ENCODE assay signal across 37 mouse cellular contexts in the genomic region with DNA sequence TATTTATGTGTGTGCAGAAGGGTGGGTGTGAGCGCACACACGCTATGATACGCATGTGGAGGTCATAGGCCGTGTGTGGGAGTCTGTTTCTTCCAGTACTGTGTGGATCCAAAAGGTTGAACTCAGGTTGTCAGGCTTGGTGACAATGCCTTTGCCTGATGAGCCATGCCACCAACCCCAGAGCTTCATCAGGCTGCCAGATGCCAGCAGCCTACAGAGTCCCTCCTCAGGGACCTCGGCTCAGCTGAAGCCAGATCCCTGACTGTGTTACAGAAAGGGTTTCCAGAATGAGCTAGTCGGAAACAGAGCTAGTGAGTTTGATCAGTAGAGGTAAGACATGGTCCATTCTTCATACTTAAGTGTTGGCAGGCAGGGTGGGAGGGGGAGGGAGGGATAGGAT. TPM values are rescaled to one million over a fixed set of nuclear protein-coding genes. Genes with fewer than 3 reads are reported as not detected.
A peak's percentile ranks its signal among the peaks of the same experiment; 100 is the strongest.
DNase-seq lines count a peak whose midpoint lies in the region; ATAC-seq and TF ChIP-seq lines count a peak whose summit lies in the region.
"Had no signal": no experiment of that assay in that cellular context is flagged by ENCODE, and none has a peak within 500 bp of the region (broad histone marks: within the 10 kb centered on the region; RNA-seq: fewer than 3 reads in every experiment).

No protein-coding gene starts in this region.

- peaks cover 16% of the 10 kb centered on the region for H3K4me1 ChIP-seq in hindbrain, embryonic 13.5 days (replicated peaks)
- no peaks in the 10 kb centered on the region for H3K4me1 ChIP-seq in hindbrain, embryonic 12.5 days
- H3K4me1 ChIP-seq: embryonic facial prominence, embryonic 15.5 days; forebrain, embryonic 13.5 days; heart, embryonic 13.5 days; intestine, embryonic 15.5 days; limb, embryonic 12.5 days; liver, embryonic 15.5 days; stomach, embryonic 15.5 days had no signal

- H3K9me3 ChIP-seq in hindbrain, embryonic 13.5 days: no peaks in the 10 kb centered on the region
- 0 out of 2 replicates have a peak, but pooled peaks cover 4% of the 10 kb centered on the region for H3K9me3 ChIP-seq in hindbrain, embryonic 12.5 days (replicated peaks)
- H3K9me3 ChIP-seq: embryonic facial prominence, embryonic 15.5 days; intestine, embryonic 15.5 days; limb, embryonic 12.5 days; liver, embryonic 15.5 days; midbrain, embryonic 10.5 days; stomach, embryonic 15.5 days had no signal

- H3K4me2 ChIP-seq in hindbrain, embryonic 13.5 days: no peak overlapping the region
- no peak overlapping the region for H3K4me2 ChIP-seq in hindbrain, embryonic 12.5 days (replicated peaks)
- H3K4me2 ChIP-seq: embryonic facial prominence, embryonic 15.5 days; forebrain, embryonic 13.5 days; heart, embryonic 13.5 days; intestine, embryonic 15.5 days; limb, embryonic 12.5 days; liver, embryonic 15.5 days; lung, embryonic 14.5 days; stomach, embryonic 15.5 days had no signal

- H3K4me3 ChIP-seq in hindbrain, embryonic 13.5 days: no peak overlapping the region
- no peak overlapping the region for H3K4me3 ChIP-seq in hindbrain, embryonic 12.5 days
- no peak overlapping the region for H3K4me3 ChIP-seq in layer of hippocampus, adult 2 months
- H3K4me3 ChIP-seq: embryonic facial prominence, embryonic 15.5 days; forebrain, embryonic 13.5 days; heart, embryonic 13.5 days; intestine, embryonic 15.5 days; left cerebral cortex, adult 2 months; limb, embryonic 12.5 days; liver, embryonic 15.5 days; midbrain, embryonic 10.5 days; myocyte; stomach, embryonic 15.5 days had no signal

- H3K27me3 ChIP-seq in hindbrain, embryonic 13.5 days: no peaks in the 10 kb centered on the region
- H3K27me3 ChIP-seq in hindbrain, embryonic 12.5 days: no peaks in the 10 kb centered on the region
- H3K27me3 ChIP-seq: embryonic facial prominence, embryonic 15.5 days; forebrain, embryonic 13.5 days; heart, embryonic 13.5 days; intestine, embryonic 15.5 days; limb, embryonic 12.5 days; liver, embryonic 15.5 days; stomach, embryonic 15.5 days had no signal

- no peak for ATAC-seq in hindbrain, embryonic 13.5 days (ENCODE audit: low FRiP score)
- ATAC-seq in hindbrain, embryonic 12.5 days (ENCODE audit: low FRiP score): no peak
- no peak for ATAC-seq in megakaryocyte progenitor cell, adult 5-6 weeks (replicated peaks; ENCODE audit: poor library complexity)
- ATAC-seq: activated CD4-positive, CD25-positive, alpha-beta regulatory T cell, adult 4 months; forebrain, embryonic 13.5 days; intestine, embryonic 15.5 days; midbrain, embryonic 16.5 days had no signal

- peak; percentile 25 for DNase-seq in adrenal gland, adult 2 months
- no peak for DNase-seq in adrenal gland, postnatal 25 days
- no peak for DNase-seq in layer of hippocampus, adult 2 months (ENCODE audit: low spot score in 2 of 2)
- DNase-seq in layer of hippocampus, adult 18-20 months (ENCODE audit: low spot score in 2 of 2): no peak
- DNase-seq: cerebellum, adult 9-10 months; gastrocnemius, postnatal 10 days; heart, postnatal 10 days; kidney, adult 8-10 months; lung, embryonic 14.5 days; lung, postnatal 14 days; right cerebral cortex, postnatal 25 days had no signal

- no peaks in the 10 kb centered on the region for H3K36me3 ChIP-seq in hindbrain, embryonic 13.5 days
- H3K36me3 ChIP-seq in hindbrain, embryonic 12.5 days: no peaks in the 10 kb centered on the region
- H3K36me3 ChIP-seq: embryonic facial prominence, embryonic 15.5 days; heart, embryonic 13.5 days; intestine, embryonic 15.5 days; limb, embryonic 12.5 days; liver, embryonic 15.5 days; midbrain, embryonic 10.5 days; stomach, embryonic 15.5 days had no signal

- 67% methylated on average over 6 of the region's 6 CpGs for WGBS in hindbrain, embryonic 13.5 days
- 77% methylated on average over 6 of the region's 6 CpGs for WGBS in hindbrain, embryonic 12.5 days

- TF ChIP-seq CTCF in layer of hippocampus, adult 2 months (conservative IDR thresholded peaks at IDR 0.05): no peak

- H3K27ac ChIP-seq in hindbrain, embryonic 13.5 days: 0 out of 2 replicates have a peak overlapping the region, but pooled peaks have one; percentile 10
- no peak overlapping the region for H3K27ac ChIP-seq in hindbrain, embryonic 12.5 days
- peak overlapping the region; percentile 69 for H3K27ac ChIP-seq in layer of hippocampus, adult 2 months
- H3K27ac ChIP-seq: embryonic facial prominence, embryonic 15.5 days; forebrain, embryonic 13.5 days; heart, embryonic 13.5 days; intestine, embryonic 15.5 days; left cerebral cortex, adult 2 months; limb, embryonic 12.5 days; liver, embryonic 15.5 days; midbrain, embryonic 10.5 days; stomach, embryonic 15.5 days had no signal

- no peak overlapping the region for H3K9ac ChIP-seq in hindbrain, embryonic 13.5 days
- H3K9ac ChIP-seq in hindbrain, embryonic 12.5 days: no peak overlapping the region
- H3K9ac ChIP-seq: embryonic facial prominence, embryonic 15.5 days; forebrain, embryonic 13.5 days; heart, embryonic 13.5 days; intestine, embryonic 15.5 days; limb, embryonic 12.5 days; liver, embryonic 15.5 days; lung, embryonic 14.5 days; stomach, embryonic 15.5 days had no signal

RNA-seq across cellular contexts. Expression of gene A330070K13Rik, which starts 10.7 kb away (rescaled TPM):
- total RNA-seq in adrenal gland, adult 2 months (2021): not detected
- not detected in 2 replicates for polyA plus RNA-seq in adrenal gland, adult 2 months (2012; rRNA removed)
- not detected in 2 replicates for total RNA-seq in adrenal gland, postnatal 25 days (2021)
- polyA plus RNA-seq in hindbrain, embryonic 13.5 days (2015; fragmentation: Nextera tagmentation; extraction: Ambion mirVana): not detected in 2 replicates
- not detected in 2 replicates for polyA plus RNA-seq in hindbrain, embryonic 12.5 days (2016; fragmentation: Nextera tagmentation; extraction: Ambion mirVana)
- total RNA-seq in layer of hippocampus, adult 2 months (2021): 1 to 10 TPM; 1.9 to 2.9 TPM
- total RNA-seq in layer of hippocampus, adult 18-20 months (2021): 1 to 10 TPM; 1.4 to 3.8 TPM
- not detected in 2 replicates for total RNA-seq in megakaryocyte progenitor cell, adult 5-6 weeks (2015)
- not detected in 2 replicates for total RNA-seq in megakaryocyte progenitor cell, adult 5-6 weeks (2017)
- total RNA-seq: adrenal gland, postnatal 4 days; CH12.LX; common myeloid progenitor, adult 5-6 weeks; ES-E14; gastrocnemius, postnatal 10 days; heart, adult 8-10 months; heart, postnatal 10 days; hematopoietic stem cell, adult 5-6 weeks; liver, adult 2 months; neutrophil, adult 5-6 weeks had no signal
- polyA plus RNA-seq: activated CD4-positive, CD25-positive, alpha-beta regulatory T cell, adult 4 months; C2C12; embryonic facial prominence, embryonic 15.5 days; forebrain, embryonic 13.5 days; gonadal fat pad, adult 2 months; heart, embryonic 13.5 days; intestine, embryonic 15.5 days; large intestine, adult 2 months; limb, embryonic 12.5 days; liver, adult 2 months; liver, embryonic 15.5 days; lung, embryonic 14.5 days; midbrain, embryonic 10.5 days; midbrain, embryonic 16.5 days; myocyte; stomach, embryonic 15.5 days had no signal

RNA-seq across cellular contexts. Expression of gene Caln1, which starts 25.9 kb away (rescaled TPM):
- total RNA-seq in adrenal gland, adult 2 months (2021): 10 to 100 TPM; 33.7 to 46.2 TPM
- 19.4 and 19.7 TPM in 2 replicates for polyA plus RNA-seq in adrenal gland, adult 2 months (2012; rRNA removed)
- 49.2 and 56.7 TPM in 2 replicates for total RNA-seq in adrenal gland, postnatal 25 days (2021)
- 10.0 and 10.1 TPM in 2 replicates for polyA plus RNA-seq in hindbrain, embryonic 13.5 days (2015; fragmentation: Nextera tagmentation; extraction: Ambion mirVana)
- polyA plus RNA-seq in hindbrain, embryonic 12.5 days (2016; fragmentation: Nextera tagmentation; extraction: Ambion mirVana): 2.9 and 3.0 TPM in 2 replicates
- total RNA-seq in layer of hippocampus, adult 2 months (2021): 100 to 1,000 TPM; 129 to 132 TPM
- 100 to 1,000 TPM; 131 to 139 TPM for total RNA-seq in layer of hippocampus, adult 18-20 months (2021)
- not detected in 2 replicates for total RNA-seq in megakaryocyte progenitor cell, adult 5-6 weeks (2015)
- total RNA-seq in megakaryocyte progenitor cell, adult 5-6 weeks (2017): not detected in 2 replicates
- total RNA-seq: common myeloid progenitor, adult 5-6 weeks; ES-E14; hematopoietic stem cell, adult 5-6 weeks; neutrophil, adult 5-6 weeks had no signal
- polyA plus RNA-seq: activated CD4-positive, CD25-positive, alpha-beta regulatory T cell, adult 4 months; liver, embryonic 15.5 days; myocyte had no signal

Comparison
In these comparisons a context has a peak if more than half of its experiments do, and no peak if none do; other contexts are left out.
1. RNA of gene Caln1, which starts 25.9 kb away (total RNA-seq): 131 to 139 TPM in layer of hippocampus, adult 18-20 months, 129 to 132 TPM in layer of hippocampus, adult 2 months, 49.2 to 56.7 TPM in adrenal gland, postnatal 25 days and 33.7 to 46.2 TPM in adrenal gland, adult 2 months; not detected in megakaryocyte progenitor cell, adult 5-6 weeks; every median in the first group is over 10 times any median in the second.